Mouse (Mus musculus): ENCODE measurements around the gene Kif1a.
"Not testable (repeated sequence)": the region's sequence is repeated elsewhere in the genome, so short reads cannot be mapped to it uniquely, and the experiment has no call there.

Kif1a gene

GRCm38 (mm10) chr1:92970791-92971190 is 131.0 kb downstream of the Kif1a start:
- in situ Hi-C loops (cut with MboI): not testable (repeated sequence)
